Mouse (Mus musculus) fat pad, adult 2 months (tissue): ENCODE results near the gene Nosip.

Experiments
- DNase-seq: peaks from one replicate; pipeline ENCODE4 v3.0.0-alpha.2; 2011; ENCODE audit warnings: low read depth, low spot score; ENCODE audit errors: extremely low read depth

Nosip gene

DNA sequence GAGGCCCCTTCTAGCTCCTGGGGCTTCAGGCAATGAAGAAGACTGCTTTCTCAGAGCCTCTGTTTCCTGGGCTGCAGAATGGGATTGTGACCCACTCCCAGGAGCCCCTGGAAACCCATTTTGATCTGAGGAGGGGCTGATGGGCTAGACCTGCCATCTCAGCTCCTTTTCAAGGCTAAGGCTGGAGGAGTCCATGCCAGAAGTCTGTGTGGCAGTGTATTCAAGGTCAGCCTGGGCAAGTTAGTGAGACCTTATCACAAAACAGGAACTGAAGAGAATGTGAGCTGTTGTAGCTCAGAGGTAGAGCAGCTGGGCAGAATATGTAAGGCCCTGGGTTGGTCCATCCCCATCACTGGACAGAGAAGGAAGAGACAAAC lies 5.3 kb upstream of the Nosip start:
- no peak for DNase-seq

DNA sequence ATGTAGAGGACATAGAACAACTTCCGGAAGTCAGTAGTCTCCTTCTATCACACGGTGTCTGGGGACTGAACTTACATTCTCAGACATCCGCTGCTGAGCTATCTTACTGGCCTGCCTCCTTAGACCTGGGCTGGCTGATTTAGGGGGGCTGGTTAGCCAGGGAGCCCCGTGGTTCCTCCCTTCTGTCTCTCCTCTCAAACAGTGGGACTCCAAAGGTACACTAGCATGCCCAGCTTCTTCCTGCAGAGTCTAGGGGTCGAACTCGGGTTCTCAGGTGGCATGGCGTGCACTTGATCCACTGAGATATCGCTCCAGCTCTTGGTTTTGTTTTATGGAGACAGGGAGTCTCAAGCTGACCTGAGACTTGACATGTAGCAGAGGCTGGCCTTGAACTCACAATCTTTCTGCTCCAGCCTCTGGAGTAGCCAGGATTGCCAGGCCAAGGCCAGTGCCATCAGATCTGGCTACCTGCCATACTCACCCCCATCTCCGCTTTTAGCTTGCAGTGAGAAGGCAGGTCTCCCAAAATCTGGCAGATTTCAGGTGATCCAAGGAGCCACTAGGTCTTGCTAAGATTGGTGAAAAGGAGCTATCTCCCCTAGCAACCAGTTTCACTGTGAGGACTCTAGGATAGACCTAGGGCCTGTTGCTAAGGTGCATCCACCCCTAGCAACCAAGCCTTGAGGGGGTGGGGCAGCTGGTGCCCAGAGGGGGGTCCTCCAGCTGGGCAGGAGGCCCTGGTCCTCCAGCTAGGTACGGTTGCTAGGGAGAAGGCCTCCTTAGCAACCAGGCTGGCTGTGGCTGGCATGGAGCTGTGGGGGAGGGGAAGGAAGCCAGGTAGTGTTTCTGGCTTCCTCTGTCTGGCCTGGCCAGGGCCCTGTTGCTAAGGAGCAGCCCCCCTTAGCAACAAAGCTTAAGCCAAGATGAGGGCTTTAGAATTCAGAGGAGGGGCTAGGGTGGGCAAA lies 3.3 kb upstream of the Nosip start:
- DNase-seq, result no peak

DNA sequence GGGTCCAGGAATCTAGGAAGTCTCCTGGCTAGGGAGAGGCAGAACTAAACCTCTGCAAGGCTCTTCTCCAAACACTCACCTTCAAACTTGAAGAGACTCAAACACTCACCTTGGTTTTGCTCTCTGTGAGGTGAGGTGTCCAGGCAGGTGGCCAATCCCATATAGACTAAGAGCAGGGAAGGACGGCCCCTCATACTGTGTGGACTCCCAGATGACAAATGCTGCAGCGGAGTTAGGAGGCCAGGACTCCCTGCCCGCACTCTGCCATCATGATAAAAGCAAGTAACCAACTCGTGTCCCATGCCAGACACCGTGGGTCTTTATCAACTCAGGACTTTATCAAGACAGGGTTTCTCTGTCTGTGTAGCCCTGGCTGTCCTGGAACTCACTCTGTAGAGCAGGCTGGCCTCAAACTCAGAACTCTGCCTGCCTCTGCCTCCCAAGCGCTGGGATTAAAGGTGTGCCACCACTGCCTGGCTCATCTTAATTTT lies 1.6 kb upstream of the Nosip start:
- no peak for DNase-seq

DNA sequence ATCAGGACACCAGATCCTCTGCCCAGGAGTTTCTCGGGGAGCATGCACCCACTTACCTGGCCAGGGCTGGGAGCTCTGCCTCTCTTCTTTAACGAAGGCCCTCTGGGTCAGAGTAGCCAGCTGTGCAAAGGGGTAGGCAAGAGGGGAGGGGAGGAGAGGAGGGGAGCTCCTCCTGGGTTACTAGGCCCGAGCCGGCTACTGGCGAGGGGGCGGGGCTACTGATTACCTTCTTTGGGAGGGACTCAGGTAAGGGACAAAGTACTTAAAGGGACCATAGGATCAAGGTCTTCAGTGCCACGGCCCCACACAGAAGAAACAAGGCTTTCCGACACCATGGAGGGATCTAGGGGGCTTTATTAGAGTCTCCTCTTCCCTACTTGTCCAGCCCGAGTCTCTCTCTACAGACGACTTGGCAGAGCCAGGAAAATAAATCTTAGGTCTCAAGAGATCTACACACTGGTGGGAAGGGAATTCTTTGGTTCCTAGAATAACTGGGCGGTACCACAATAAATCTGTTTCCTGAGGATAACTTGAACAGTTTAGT lies 625 bp upstream of the Nosip start:
- no peak for DNase-seq

DNA sequence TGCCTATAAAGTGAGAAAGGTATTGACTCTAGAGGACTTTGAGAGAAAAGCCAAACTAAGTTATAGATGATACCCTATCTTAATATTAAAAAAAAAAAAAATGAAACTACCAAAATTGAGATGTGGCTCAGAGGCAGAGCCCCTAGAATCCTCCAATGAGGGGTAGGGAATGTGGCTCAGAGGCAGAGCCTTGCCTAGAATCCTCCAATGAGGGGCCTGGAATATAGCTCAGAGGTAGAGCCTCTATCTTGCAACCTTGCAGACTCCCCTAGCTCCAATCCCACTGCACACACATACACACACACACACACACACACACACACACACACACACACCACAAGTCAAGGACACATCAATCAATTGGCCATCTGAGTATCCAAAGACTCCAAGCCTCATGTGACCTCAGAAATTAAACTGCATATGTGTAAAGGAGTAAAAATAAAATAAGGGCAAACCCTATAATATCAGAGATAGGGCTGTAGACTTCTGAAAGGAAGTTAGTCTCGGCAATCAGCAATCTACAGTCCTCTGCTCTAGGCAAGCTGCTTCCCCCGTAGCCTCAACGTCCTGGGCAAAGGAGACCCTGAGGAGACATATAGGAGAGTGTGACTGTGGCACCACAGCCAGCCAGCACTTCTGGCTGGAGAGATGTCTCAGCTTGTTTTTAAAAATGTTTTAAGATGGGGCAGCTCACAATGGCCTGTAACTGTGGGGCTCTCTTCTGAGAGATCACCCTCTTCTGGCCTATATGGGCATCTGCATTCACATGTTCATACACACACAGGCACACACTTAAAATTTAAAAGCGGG lies 5.2 kb downstream of the Nosip start:
- DNase-seq, result no peak

DNA sequence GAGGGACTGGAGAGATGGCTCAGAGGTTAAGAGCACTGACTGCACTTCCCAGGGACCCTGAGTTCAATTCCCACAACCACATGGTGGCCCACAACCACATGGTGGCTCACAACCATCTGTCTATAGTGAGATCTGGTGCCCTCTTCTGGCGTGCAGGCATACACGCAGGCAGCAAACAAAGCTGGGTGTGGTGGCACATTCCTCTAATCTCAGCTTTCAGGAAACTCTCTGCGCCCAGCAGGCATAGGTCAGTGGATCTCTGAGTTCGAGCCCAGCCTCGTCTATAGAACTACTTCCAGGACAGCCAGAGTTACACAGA lies 5.7 kb downstream of the Nosip start:
- DNase-seq, result no peak

DNA sequence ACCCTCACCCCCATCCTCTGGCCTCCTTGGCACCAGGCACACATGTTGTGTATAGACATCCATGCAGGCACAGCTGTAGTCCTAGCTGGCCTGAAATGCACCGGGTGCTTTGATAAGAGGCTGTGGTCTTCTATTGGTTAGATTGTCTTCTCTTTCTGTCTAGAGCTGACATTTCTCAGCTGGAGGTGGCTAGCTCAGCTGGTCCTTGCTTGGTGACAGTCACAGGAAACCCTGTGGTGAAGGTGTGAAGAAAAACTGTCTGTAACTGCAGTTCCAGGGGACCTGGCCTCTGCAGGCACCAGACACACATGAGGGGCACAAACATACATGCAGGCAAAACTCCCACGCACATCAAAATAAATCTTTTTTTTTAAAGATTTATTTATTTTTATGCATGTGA lies 7.4 kb downstream of the Nosip start:
- no peak for DNase-seq

DNA sequence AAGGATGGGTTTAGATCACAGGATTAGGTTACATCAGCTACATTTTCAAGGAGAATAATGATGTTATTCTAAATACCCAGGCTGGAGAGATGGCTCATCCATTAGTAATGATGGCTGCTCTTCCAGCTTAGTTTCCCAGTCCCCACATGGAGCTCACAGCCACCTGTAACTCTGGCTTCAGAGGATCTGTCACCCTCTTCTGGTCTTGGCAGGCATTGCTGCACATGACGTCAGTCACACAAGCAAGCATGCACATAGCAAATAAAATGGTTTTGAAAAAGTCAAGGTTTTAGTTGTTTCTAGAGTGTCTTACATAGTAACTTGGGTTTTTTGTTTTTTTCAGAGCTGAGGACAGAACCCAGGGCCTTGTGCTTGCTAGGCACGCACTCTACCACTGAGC lies 10.0 kb downstream of the Nosip start:
- no peak for DNase-seq

DNA sequence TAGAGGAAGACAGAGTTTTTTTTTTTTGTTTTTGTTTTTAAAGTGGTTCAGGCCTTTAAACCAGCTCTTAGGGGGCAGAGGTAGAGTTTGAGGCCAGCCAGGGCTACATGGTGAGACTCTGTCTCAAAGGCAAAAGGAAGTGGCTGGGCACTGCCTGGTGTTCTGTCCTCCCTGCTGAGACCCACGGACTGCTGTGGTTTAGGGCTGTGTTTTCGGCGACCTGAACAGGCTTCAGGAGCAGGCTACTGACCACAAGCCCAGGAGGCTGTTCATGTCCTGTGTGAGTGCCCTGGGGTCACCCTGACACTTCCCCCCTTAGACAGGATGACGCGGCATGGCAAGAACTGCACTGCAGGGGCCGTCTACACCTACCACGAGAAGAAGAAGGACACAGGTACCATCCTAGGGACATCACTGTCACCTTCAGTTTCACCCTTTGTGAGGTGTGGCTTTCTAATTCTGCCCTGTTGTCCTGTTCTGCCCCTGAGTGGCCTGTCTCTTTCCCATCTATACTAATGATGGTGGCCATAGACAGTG lies 11.0 kb downstream of the Nosip start:
- no peak for DNase-seq

DNA sequence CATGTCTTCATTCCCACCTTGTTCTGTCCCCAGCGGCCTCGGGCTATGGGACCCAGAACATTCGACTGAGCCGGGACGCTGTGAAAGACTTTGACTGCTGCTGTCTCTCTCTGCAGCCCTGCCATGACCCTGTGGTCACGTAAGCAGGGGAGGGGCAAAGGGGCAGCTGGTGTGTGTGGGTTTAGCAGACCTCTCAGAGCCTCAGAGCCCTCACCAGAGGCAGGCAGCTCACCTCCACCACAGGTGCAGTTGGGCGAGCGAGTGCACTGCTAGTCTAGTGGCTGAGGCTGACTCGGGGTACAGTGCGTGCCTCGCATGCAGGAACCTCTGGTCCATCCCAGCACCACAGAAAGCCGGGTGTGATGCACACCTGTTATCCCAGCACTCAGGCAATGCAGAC lies 11.7 kb downstream of the Nosip start:
- no peak for DNase-seq

DNA sequence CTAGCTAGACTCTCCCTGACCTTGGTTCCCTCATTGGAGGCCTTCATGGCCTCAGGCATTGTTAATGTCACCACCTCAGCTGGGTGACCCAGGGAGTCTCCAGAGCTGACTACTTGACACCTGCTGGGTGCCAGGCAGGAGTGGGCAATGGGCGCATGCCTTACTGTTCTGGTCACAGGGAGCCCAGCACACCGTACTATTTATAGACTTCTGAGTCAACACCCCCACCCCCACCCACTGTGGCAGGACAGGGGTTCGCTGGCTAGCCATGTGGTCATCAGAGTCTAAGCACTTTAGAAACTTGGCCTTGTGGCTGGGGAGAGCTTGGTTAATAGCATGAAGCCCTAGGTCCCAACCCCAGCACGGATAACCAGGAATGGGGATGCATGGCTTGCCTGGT lies 13.2 kb downstream of the Nosip start:
- DNase-seq, result no peak

DNA sequence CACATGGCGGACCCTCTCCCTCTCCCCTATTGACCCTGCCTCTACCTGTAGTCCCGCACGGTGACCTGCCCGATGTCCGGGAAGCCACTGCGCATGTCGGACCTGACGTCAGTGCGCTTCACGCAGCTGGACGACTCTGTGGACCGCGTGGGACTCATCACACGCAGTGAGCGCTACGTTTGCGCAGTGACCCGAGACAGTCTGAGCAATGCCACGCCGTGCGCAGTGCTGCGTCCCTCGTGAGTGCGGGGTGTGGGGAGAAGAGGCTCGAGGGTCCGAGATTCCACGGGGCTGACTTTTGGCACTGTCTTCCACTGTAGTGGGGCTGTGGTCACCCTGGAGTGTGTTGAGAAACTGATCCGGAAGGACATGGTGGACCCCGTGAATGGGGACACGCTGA lies 14.3 kb downstream of the Nosip start:
- DNase-seq, result no peak

DNA sequence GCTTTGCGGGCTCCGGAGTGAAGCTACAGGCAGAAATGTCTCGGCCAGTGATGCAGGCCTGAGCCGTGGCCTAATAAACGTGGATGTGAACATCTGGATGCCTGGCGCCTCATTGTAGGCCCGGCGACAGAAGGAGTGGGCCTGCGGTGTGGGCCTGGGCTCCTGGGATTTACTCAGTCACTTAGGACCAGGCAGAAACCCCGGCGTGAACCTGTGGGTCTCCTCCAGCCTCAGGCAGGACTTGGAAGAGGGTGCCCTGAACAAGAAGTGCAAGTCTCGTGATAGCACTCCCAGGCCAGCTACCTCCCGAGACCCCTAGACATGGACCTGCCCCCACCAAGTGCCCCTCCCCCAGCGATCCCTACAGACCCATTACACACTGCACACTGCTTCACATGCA lies 15.1 kb downstream of the Nosip start:
- no peak for DNase-seq

DNA sequence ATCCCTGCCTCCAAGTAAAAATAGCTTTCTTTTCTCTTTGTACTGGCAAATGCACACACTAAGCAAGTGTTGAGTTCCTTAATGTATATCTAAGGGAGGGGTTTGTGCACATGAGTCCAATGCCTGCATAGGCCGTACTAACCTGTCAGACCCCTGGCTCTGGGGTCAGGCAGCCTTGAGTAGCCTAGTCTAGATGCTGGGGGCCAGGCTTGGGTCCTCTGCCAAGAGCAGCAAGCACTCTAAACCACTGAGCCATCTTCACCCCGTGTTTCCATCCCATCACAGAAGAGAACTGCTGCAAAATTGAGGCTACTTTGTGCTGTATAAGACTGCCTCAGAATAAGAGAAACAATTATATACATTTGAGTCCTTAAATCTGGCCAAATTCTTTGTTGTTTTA lies 15.6 kb downstream of the Nosip start:
- DNase-seq, result no peak

DNA sequence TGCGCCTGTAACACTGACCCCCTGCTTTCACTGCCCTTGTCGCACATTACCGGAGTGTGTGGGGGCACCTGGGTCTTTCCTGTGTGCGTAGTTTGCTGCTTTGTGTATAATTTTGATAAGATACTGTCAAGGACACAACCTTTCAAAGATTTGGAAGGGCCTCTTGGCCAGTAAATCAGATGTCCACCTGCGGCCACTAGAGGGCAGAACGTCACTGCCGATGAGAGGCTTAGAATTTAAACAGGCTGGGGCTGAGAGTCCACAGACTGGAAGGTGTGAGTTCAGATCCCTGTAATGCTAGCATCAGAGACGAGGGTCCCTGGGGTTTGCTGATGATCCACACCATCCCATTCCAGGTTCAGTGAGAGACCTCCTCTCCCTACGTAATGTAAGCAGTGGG lies 16.3 kb downstream of the Nosip start:
- DNase-seq, result no peak

DNA sequence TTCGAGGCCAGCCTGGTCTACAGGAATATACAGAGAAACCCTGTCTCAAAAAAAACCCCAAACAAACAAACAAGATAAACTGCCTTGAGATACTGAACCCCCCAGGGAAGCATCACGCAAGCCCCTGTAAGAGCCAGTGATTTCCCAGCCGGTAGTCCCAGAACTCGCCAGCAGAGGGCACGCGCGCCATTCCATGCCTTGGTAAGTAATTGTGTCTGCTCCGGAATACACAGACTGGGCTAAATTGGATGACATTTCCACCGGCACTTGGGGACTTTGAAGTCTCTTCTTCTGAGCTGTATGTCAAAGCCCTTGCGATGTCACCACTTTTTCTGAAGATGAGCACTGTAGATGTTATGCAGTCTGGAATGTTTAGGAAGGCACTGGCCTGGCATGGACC lies 17.6 kb downstream of the Nosip start:
- DNase-seq, result no peak

DNA sequence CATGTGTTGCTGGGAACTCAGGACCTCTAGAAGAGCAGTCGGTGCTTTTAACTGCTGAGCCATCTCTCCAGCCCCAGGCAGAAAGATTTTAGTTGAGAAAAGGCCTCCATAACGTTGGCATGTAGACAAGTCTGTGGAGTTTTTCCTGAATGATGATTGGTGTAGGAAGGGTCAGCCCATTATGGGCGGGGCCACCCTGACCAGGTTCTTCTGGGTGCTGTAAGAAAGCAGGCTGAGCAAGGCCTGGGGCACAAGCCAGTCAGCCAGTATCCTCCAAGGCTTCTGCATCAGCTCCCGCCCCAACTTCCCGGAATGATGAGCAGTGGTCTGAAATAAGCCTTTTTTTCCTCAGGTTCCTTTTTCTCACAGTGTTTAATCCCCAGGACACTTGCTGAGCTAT lies 18.8 kb downstream of the Nosip start:
- no peak for DNase-seq

DNA sequence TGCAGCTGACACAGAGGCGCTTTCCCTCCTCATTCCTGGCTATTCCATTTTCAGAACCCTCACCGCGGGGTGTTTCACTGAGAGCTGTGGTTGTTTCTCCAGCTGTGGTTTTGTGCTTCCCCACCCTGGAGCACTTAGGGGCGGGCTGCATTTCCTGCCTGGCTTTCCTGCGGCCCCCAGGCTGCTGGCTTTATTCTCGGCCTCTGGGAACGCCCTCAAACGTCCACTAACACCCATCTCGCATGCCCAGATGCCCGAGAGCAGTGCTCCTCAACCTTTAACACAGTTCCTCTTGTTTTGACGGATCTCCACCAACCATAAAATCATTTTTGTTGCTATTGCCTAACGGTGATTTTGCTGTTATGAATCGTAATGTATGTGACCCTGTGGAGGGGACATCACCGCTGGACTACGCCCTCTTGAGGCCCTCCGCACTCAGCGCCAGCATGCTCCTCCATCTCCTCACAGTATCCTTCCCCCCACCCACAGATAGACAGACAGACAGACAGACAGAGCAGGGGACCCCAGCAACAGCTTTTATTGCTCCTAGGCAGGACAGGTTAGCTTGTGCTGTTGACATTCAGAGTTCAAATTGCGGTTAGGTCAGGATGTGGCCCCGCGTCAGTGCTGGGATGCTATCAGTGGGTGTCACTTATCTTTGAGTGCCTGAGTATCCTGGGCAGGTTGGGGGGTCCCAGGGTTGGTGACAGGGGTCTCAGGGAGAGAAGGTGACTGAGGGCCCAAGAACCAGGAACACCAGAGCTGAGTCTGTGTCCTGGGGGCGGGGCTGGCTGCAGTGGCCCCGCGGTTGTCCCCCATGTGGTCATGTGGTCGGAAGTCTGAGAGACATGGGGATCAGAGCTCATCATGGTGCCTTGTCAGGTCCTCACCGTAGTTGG lies 20.4 kb downstream of the Nosip start:
- no peak for DNase-seq

DNA sequence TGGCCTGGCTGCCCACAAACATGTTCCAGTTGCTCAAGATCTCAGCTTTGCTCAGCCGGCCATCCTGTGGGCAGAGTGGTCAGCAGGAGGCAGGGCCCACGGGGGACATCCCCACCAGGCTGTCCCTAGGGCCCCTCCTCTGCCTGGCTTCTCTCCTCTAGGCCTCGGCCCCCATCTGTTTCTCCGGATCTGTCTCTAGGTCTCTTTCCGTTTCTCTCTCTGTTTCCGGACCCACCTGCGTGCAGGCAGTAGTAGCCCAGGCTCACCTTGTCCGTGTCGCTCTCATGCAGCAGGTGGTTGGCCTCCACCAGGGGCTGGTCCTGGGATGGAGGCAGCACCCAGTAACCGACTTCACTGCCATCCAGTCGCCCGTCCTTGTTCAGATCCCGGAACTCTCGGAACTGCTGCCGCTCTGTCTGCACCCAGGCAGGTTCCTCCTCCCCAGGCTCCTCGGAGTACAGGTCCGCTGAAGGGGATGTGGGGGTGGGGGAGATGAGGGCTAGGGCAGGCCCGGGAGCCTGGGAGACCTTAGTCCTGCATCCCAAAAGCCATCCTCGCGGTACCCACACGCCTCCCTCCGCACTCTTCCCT lies 21.2 kb downstream of the Nosip start:
- no peak for DNase-seq

DNA sequence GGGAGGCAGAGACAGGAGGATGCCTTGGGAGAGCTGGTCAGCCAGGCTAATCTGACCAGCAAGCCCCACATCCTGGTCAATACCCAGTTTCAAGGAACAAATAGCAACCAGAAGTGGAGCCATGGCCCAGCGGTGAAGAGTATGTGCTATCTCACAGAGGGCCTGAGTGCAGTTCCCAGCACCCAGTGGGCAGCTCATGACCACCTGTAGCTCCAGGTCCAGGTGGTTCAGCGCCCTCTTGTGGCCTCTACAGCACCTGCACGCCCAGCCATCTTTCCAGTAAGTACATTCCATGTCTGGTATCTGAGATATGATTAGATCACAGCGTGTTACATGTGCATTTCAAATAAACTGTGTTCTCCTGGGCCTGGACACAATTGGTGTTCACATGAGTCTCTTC lies 23.9 kb downstream of the Nosip start:
- no peak for DNase-seq
